18 mouse cellular contexts compared by ENCODE assay signal in genomic region chr7:116226316-116226715, GRCm38 (mm10).
"Had no signal": no experiment of that assay in that cellular context is flagged by ENCODE, and none has a peak within 500 bp of the region (broad histone marks: within the 10 kb centered on the region; RNA-seq: fewer than 3 reads in every experiment).

No protein-coding gene starts in this region.

- H3K27me3 ChIP-seq: midbrain, embryonic 12.5 days; neural tube, embryonic 13.5 days; neural tube, embryonic 15.5 days had no signal

- H3K4me2 ChIP-seq: lung, embryonic 14.5 days; midbrain, embryonic 12.5 days; neural tube, embryonic 13.5 days; neural tube, embryonic 15.5 days had no signal

- H3K27ac ChIP-seq: midbrain, embryonic 10.5 days; midbrain, embryonic 12.5 days; neural tube, embryonic 13.5 days; neural tube, embryonic 15.5 days had no signal

- H3K9ac ChIP-seq: lung, embryonic 14.5 days; midbrain, embryonic 12.5 days; neural tube, embryonic 13.5 days; neural tube, embryonic 15.5 days had no signal

- H3K36me3 ChIP-seq: midbrain, embryonic 10.5 days; midbrain, embryonic 12.5 days; neural tube, embryonic 13.5 days; neural tube, embryonic 15.5 days had no signal

- H3K9me3 ChIP-seq: midbrain, embryonic 10.5 days; midbrain, embryonic 12.5 days; neural tube, embryonic 13.5 days; neural tube, embryonic 15.5 days had no signal

- H3K4me3 ChIP-seq: midbrain, embryonic 10.5 days; midbrain, embryonic 12.5 days; myocyte; neural tube, embryonic 13.5 days; neural tube, embryonic 15.5 days had no signal

- ATAC-seq: midbrain, embryonic 16.5 days had no signal

- DNase-seq: lung, adult 18-20 months; lung, embryonic 14.5 days; lung, postnatal 10 days; lung, postnatal 4 days; retina, postnatal 1 day; right cerebral cortex, adult 18-20 months; right cerebral cortex, postnatal 25 days; right cerebral cortex, postnatal 4 days; spleen, adult 18-20 months; thymus, adult 18-20 months; thymus, postnatal 14 days; thymus, postnatal 36 days had no signal
